Mouse (Mus musculus): ENCODE results near the gene Trp53i13.
A peak's percentile ranks its signal among the peaks of the same experiment; 100 is the strongest.

Gene Trp53i13

GRCm38 (mm10) chr11:77491123-77491501 is 24.7 kb downstream of the Trp53i13 start:
- peak; percentile 87 for DNase-seq

GRCm38 (mm10) chr11:77490451-77490850 is 25.3 kb downstream of the Trp53i13 start:
- peak; percentile 57 for DNase-seq

- peak; percentile 87 for DNase-seq
Observed at GRCm38 (mm10) chr11:77489591-77490235, 26.1 kb downstream of the Trp53i13 start, which contains the start of gene Ankrd13b. Gene Ankrd13b, minus strand, starts transcription at chr11:77489678.

GRCm38 (mm10) chr11:77488771-77489581 is 26.8 kb downstream of the Trp53i13 start:
- peak; percentile 70 for DNase-seq

GRCm38 (mm10) chr11:77486798-77487197 is 29.0 kb downstream of the Trp53i13 start:
- DNase-seq: peak; percentile 81

- DNase-seq: no peak
Observed at GRCm38 (mm10) chr11:77485229-77485628, 30.6 kb downstream of the Trp53i13 start.

- DNase-seq: peak; percentile 20
Observed at GRCm38 (mm10) chr11:77483510-77484255, 32.1 kb downstream of the Trp53i13 start.

- DNase-seq: peak; percentile 48
Observed at GRCm38 (mm10) chr11:77483043-77483442, 32.7 kb downstream of the Trp53i13 start.

GRCm38 (mm10) chr11:77476895-77477294 is 38.9 kb downstream of the Trp53i13 start:
- DNase-seq: no peak

- DNase-seq: no peak
Observed at GRCm38 (mm10) chr11:77476216-77476615, 39.6 kb downstream of the Trp53i13 start.

GRCm38 (mm10) chr11:77472775-77473174 is 43.0 kb downstream of the Trp53i13 start:
- DNase-seq: no peak

GRCm38 (mm10) chr11:77471407-77471806 is 44.4 kb downstream of the Trp53i13 start:
- DNase-seq: no peak

GRCm38 (mm10) chr11:77468397-77468796 is 47.4 kb downstream of the Trp53i13 start:
- DNase-seq: no peak

- DNase-seq: peak; percentile 74
Observed at GRCm38 (mm10) chr11:77467784-77468183, 48.0 kb downstream of the Trp53i13 start.

- no peak for DNase-seq
Observed at GRCm38 (mm10) chr11:77467157-77467556, 48.6 kb downstream of the Trp53i13 start.

- no peak for DNase-seq
Observed at GRCm38 (mm10) chr11:77466544-77466943, 49.2 kb downstream of the Trp53i13 start.

GRCm38 (mm10) chr11:77465111-77465510 is 50.7 kb downstream of the Trp53i13 start:
- no peak for DNase-seq

GRCm38 (mm10) chr11:77464684-77465083 is 51.1 kb downstream of the Trp53i13 start:
- no peak for DNase-seq

GRCm38 (mm10) chr11:77463786-77464185 is 52.0 kb downstream of the Trp53i13 start:
- DNase-seq: no peak

- DNase-seq: no peak
Observed at GRCm38 (mm10) chr11:77463101-77463445, 52.7 kb downstream of the Trp53i13 start.

- DNase-seq: no peak
Observed at GRCm38 (mm10) chr11:77462283-77463100, 53.3 kb downstream of the Trp53i13 start, which contains the start of gene Coro6. Gene Coro6, plus strand, starts transcription at chr11:77462411.

GRCm38 (mm10) chr11:77461856-77462255 is 53.9 kb downstream of the Trp53i13 start:
- DNase-seq: no peak

Measured in cerebellum, adult 11-12 months (tissue).